Mouse (Mus musculus) heart, embryonic 13.5 days (tissue): ENCODE measurements around the gene Rab3a. TPM values are rescaled to one million over a fixed set of nuclear protein-coding genes. Genes with fewer than 3 reads are reported as not detected.

Experiments
- ATAC-seq: fragments of 200-750 bp; cut with Nextera tagmentation; 2 replicates; pipeline ENCODE4 v1.8.0; 2017; ENCODE audit warnings: moderate TSS enrichment; ENCODE audit not compliant: insufficient number of reproducible peaks, low FRiP score, low TSS enrichment; ENCODE audit errors: extremely low read depth
- H3K27ac ChIP-seq: fragments of 300-500 bp; sonication (generic); replicated peaks from 2 replicates; pipeline ENCODE4 v1.5.1; 2015; ENCODE audit warnings: moderate library complexity, mild to moderate bottlenecking, inconsistent platforms
- H3K27me3 ChIP-seq: fragments of 300-500 bp; sonication (generic); replicated peaks from 2 replicates; pipeline ENCODE4 v1.6.1; 2015; ENCODE audit warnings: mild to moderate bottlenecking, inconsistent platforms
- H3K36me3 ChIP-seq: fragments of 300-500 bp; sonication (generic); 2 replicates; pipeline ENCODE4 v1.6.1; 2015; ENCODE audit warnings: mild to moderate bottlenecking, inconsistent platforms
- H3K4me1 ChIP-seq: fragments of 300-500 bp; sonication (generic); 2 replicates; pipeline ENCODE4 v1.6.1; 2015; ENCODE audit warnings: inconsistent platforms
- H3K4me2 ChIP-seq: fragments of 300-500 bp; sonication (generic); 2 replicates; pipeline ENCODE4 v1.6.1; 2015; ENCODE audit warnings: inconsistent platforms, mild to moderate bottlenecking, moderate library complexity
- H3K4me3 ChIP-seq: fragments of 300-500 bp; sonication (generic); 2 replicates; pipeline ENCODE4 v1.5.1; 2015; ENCODE audit warnings: moderate library complexity, mild to moderate bottlenecking, inconsistent platforms
- H3K9ac ChIP-seq: fragments of 300-500 bp; sonication (generic); 2 replicates; pipeline ENCODE4 v1.6.1; 2015; ENCODE audit warnings: inconsistent platforms, mild to moderate bottlenecking, moderate library complexity
- H3K9me3 ChIP-seq: fragments of 300-500 bp; sonication (generic); 2 replicates; pipeline ENCODE4 v1.6.1; 2016; ENCODE audit warnings: inconsistent platforms
- WGBS: fragments of 180-500 bp; shearing (Covaris S2); methylation state at CpG from one replicate; pipeline ENCODE4 v1.1.7; 2015; ENCODE audit warnings: mixed read lengths; 5-methylcytosine and 5-hydroxymethylcytosine counted together
- polyA plus RNA-seq: library from polyadenylated mRNA; unstranded; fragments of >200 nt; fragmentation: Nextera tagmentation; extraction: Ambion mirVana; gene quantifications from 2 replicates; pipeline ENCODE4 v1.2.1, GENCODE M21; 2015

The Rab3a gene
- polyA plus RNA-seq, 1 experiment from 2014 or later: 17.4 TPM

DNA sequence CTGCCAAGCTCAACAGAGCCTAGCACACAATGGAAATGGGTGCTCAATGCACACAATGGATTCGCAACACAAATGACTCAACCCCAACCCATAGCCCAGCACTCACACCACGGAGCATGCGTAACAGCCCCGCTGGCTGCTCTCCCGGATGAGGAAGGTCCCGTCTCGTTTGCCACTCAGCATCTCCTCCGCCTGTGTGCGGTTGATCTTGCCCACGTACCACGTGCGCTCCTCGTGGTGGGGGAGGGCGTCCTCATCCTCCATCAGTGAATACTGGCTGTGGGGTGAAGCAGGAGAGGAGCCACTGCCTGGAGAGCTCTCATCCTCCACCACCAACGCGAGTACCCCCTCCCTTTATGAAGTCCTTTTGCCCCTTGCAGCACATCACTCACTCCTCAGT is 14.5 kb downstream of the Rab3a start:
- H3K4me3 ChIP-seq: no peak overlapping the region
- H3K9me3 ChIP-seq: no peaks in the 10 kb centered on the region
- 76% methylated on average over 16 of the region's 16 CpGs for WGBS
- peaks cover 6% of the 10 kb centered on the region; the same call in 1 of the 2 replicates for H3K27me3 ChIP-seq
- no peak overlapping the region for H3K27ac ChIP-seq
- no peak overlapping the region for H3K9ac ChIP-seq
- peaks cover 61% of the 10 kb centered on the region for H3K36me3 ChIP-seq
- peaks cover 36% of the 10 kb centered on the region for H3K4me1 ChIP-seq
- no peak overlapping the region for H3K4me2 ChIP-seq
- no peak for ATAC-seq

DNA sequence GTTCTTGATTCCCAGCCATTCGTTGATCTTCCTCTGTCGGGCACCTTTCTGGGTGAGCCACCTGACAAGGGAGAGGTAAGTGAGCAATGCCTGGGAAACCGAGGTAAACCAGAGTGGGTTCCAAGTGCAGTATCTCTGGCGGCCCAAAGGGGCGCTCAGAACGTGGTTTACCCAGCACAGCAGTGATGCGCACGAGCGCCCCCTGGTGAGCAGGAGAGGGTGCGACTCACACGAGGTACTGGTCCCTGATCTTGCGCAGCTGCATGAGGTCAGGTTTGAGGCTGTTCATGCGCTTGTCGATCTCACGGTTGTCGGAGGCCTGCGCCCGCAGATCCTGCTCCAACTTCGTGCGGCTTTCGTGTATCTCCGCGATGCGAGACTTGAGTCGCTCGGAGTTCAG is 14.9 kb downstream of the Rab3a start:
- ATAC-seq: no peak
- H3K27me3 ChIP-seq: peaks cover 6% of the 10 kb centered on the region; the same call in 1 of the 2 replicates
- no peak overlapping the region for H3K9ac ChIP-seq
- H3K27ac ChIP-seq: no peak overlapping the region
- peaks cover 40% of the 10 kb centered on the region for H3K4me1 ChIP-seq
- H3K4me2 ChIP-seq: no peak overlapping the region
- peaks cover 65% of the 10 kb centered on the region for H3K36me3 ChIP-seq
- H3K4me3 ChIP-seq: no peak overlapping the region
- WGBS: 5% methylated on average over 26 of the region's 26 CpGs
- no peaks in the 10 kb centered on the region for H3K9me3 ChIP-seq

DNA sequence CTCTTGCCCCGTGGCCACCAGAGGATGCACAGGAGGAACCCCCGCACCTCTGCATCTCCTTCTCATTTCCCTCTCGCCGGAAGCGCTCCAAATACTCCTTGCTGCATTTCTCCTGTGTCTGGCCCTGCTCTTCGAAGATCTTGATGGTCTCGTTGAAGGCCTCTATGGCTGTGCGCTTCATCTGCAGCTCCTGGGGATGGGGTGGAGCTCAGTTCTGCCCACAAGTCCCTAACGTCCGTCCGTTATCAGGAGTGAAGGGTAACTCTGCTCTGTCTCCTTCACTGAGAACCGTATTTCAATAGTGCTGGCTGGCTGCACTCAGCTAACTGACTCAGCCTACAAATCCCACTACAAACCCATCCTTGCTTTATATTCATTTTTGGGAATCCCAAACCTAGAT is 15.4 kb downstream of the Rab3a start:
- H3K9ac ChIP-seq: no peak overlapping the region
- peaks cover 70% of the 10 kb centered on the region for H3K36me3 ChIP-seq
- ATAC-seq: no peak
- no peak overlapping the region for H3K27ac ChIP-seq
- H3K9me3 ChIP-seq: no peaks in the 10 kb centered on the region
- H3K4me1 ChIP-seq: peaks cover 45% of the 10 kb centered on the region
- H3K27me3 ChIP-seq: peaks cover 6% of the 10 kb centered on the region; the same call in 1 of the 2 replicates
- 67% methylated on average over 12 of the region's 12 CpGs for WGBS
- H3K4me3 ChIP-seq: no peak overlapping the region
- no peak overlapping the region for H3K4me2 ChIP-seq

DNA sequence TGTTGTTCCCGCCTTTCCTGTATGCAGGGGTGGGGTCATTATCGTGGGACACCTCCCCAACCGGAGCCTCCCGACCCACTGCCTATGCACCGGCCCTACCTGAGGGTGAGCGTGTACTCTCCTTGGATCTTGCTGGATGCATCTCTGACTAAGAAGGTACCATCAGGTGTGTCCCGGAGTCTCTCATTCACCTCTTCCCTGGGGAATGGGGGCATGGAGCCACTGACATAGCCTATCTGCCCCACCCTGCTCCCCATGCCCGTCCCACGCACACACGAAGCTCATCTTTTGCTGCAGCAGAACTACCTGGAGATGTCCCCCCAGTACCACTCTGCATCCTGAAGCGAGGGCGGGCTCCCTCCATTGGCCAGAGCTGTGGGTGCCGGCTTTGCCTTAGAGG is 16.3 kb downstream of the Rab3a start:
- no peaks in the 10 kb centered on the region for H3K9me3 ChIP-seq
- H3K36me3 ChIP-seq: peaks cover 72% of the 10 kb centered on the region
- no peak for ATAC-seq
- peaks cover 6% of the 10 kb centered on the region; the same call in 1 of the 2 replicates for H3K27me3 ChIP-seq
- H3K27ac ChIP-seq: no peak overlapping the region
- no peak overlapping the region for H3K4me2 ChIP-seq
- no peak overlapping the region for H3K9ac ChIP-seq
- H3K4me1 ChIP-seq: peaks cover 45% of the 10 kb centered on the region
- H3K4me3 ChIP-seq: no peak overlapping the region
- 93% methylated on average over 13 of the region's 13 CpGs for WGBS

DNA sequence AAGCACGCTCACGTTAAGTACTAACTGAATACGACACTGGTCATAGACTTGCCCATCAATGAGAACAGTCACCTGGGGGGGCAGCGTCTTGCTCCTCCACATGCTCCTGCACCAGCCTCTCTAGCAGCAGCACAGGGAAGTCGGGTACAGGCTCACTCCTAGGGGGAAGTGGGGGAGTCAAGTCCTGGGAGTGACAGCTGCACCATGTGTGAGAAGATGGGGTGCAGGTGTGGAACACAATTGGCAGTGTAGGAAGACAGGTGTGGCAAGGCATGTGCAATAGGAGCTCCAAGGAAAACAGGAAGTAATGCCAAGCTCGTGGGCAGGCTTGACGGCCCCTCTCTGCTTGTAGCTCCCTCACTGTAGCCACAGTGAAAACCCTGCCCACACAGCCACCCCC is 16.7 kb downstream of the Rab3a start:
- Histone ChIP-seq H3K27me3 (peaks cover 6% of the 10 kb centered on the region; the same call in 1 of the 2 replicates), H3K36me3 (peaks cover 72% of the 10 kb centered on the region), H3K9ac (no peak overlapping the region), H3K9me3 (no peaks in the 10 kb centered on the region), H3K4me2 (no peak overlapping the region), H3K4me3 (no peak overlapping the region), H3K27ac (no peak overlapping the region), H3K4me1 (peaks cover 44% of the 10 kb centered on the region)
- ATAC-seq: no peak
- WGBS: 79% methylated on average over 7 of the region's 7 CpGs

DNA sequence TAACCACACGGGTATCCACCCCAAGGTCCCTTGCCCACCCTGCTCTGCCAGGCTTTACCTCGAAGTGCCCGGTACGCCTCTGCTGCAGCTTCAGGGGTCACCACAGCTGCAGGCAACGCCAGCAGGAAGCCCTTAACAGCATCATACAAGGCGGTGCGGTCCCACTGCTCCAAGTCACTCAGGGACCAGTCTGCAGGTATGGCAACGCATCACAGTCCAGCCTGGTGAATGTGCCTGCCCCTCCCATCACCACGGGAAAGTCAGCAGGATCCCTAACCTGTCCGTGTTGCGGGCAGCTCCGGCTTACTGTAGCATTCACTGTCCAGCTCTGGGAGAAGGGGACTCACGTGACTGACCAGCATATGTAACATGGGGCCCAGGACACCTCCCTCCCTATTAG is 17.6 kb downstream of the Rab3a start:
- Histone ChIP-seq H3K36me3 (peaks cover 72% of the 10 kb centered on the region), H3K4me3 (no peak overlapping the region), H3K4me2 (no peak overlapping the region), H3K9me3 (no peaks in the 10 kb centered on the region), H3K9ac (0 out of 2 replicates have a peak overlapping the region, but pooled peaks have one; percentile 10), H3K27ac (no peak overlapping the region), H3K4me1 (peaks cover 35% of the 10 kb centered on the region), H3K27me3 (peaks cover 6% of the 10 kb centered on the region; the same call in 1 of the 2 replicates)
- ATAC-seq: no peak
- WGBS: 92% methylated on average over 13 of the region's 13 CpGs

DNA sequence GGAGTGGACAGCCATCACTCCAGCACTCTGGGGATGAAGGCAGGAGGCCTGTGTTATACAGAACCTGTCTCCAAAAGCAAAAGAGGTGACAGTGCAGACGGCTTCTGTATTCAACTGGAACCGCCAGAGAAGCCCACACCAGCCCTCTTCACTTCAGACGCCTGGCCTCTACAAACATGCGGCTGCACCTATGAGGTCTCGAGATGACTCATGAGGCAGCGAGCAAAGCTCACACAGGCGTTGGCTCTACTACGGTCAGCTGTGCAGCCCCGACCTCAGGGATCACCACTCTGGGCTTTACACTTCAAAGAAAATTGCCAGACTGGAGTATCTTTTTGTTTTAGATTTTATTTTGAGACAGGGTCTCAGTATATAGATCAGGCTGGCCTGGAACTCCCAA is 18.4 kb downstream of the Rab3a start:
- Histone ChIP-seq H3K27ac (no peak overlapping the region), H3K4me1 (peaks cover 39% of the 10 kb centered on the region), H3K4me2 (no peak overlapping the region), H3K4me3 (no peak overlapping the region), H3K36me3 (peaks cover 66% of the 10 kb centered on the region), H3K9ac (0 out of 2 replicates have a peak overlapping the region, but pooled peaks have one; percentile 99), H3K9me3 (no peaks in the 10 kb centered on the region), H3K27me3 (no peaks in the 10 kb centered on the region; the same call in 1 of the 2 replicates)
- no peak for ATAC-seq
- 78% methylated on average over 9 of the region's 9 CpGs for WGBS

DNA sequence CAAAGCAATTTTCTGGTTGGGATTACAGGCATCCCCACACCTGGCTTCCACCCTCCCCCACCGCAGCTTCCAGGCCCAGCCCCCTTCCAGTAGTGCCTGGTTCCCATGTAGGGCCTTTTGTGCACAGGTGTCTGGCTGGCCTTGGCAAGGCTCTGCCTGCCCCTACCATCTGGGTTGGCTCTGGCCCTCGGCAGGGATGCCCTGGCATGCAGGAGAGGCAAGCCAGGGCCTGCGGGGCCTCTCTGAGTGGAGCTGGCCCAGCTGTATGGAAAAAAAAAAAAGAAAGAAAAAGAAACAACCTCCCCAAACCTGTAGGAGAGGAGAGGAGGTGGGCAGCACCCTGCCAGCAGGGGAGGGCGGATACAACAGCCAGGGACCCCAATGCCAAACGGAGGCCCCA is 18.9 kb downstream of the Rab3a start:
- WGBS: 78% methylated on average over 5 of the region's 5 CpGs
- Histone ChIP-seq H3K9ac (peak overlapping the region; percentile 99), H3K4me2 (peak overlapping the region; percentile 11; the same call in 1 of the 2 replicates), H3K27ac (peak overlapping the region; percentile 54; the same call in 1 of the 2 replicates), H3K27me3 (no peaks in the 10 kb centered on the region), H3K4me3 (peak overlapping the region; percentile 4; the same call in 1 of the 2 replicates), H3K4me1 (peaks cover 45% of the 10 kb centered on the region), H3K36me3 (peaks cover 66% of the 10 kb centered on the region), H3K9me3 (no peaks in the 10 kb centered on the region)
- ATAC-seq: no peak

DNA sequence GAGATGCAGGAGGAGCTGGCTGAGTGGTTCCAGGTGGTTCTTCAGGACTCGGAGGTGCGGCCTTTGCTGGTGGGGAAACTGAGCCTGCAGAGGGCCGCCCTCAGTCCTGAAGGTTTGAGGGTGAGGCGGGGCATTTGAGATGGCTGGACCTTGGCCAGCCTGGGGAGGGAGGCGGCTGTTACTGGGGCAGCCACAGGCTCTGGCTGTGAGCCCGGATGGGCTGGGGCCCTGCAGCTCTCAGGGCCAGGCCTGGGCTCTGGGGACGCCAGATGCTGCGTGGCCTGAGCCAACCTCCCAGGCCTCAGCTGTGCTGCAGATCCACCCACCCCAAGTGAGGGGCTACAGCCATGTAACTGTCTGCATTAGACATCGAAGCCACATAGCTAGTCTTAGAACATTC is 19.4 kb downstream of the Rab3a start:
- whole genome bisulfite sequencing: 56% methylated on average over 9 of the region's 9 CpGs
- Histone ChIP-seq H3K27me3 (no peaks in the 10 kb centered on the region), H3K4me3 (peak overlapping the region; percentile 4; the same call in 1 of the 2 replicates), H3K9me3 (no peaks in the 10 kb centered on the region), H3K4me2 (peak overlapping the region; percentile 11), H3K4me1 (peaks cover 45% of the 10 kb centered on the region), H3K36me3 (peaks cover 66% of the 10 kb centered on the region), H3K9ac (peak overlapping the region; percentile 99), H3K27ac (peak overlapping the region; percentile 54)
- ATAC-seq: no peak

DNA sequence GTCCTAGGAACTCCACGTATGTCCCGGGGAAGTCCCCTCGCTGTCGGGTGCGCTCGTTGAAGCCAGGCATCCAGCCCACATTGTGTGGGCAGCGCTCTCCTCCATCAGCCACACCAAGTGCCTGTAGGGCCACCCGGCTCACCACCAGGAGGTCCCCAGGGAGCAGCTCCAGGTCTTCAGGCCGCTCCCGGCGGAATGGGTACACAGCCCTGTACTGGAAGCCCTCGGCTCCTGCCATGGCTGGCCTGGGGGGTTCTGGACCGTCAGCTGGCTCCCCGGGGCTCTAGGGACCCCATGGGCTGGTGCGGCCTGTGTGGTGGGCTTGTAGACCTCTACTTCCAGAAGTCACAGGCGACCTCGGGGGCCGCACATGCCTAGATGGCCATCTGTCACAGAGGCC is 20.3 kb downstream of the Rab3a start:
- H3K9ac ChIP-seq: peak overlapping the region; percentile 99
- peaks cover 45% of the 10 kb centered on the region for H3K4me1 ChIP-seq
- no peak overlapping the region for H3K4me3 ChIP-seq
- H3K4me2 ChIP-seq: no peak overlapping the region
- no peaks in the 10 kb centered on the region for H3K9me3 ChIP-seq
- 93% methylated on average over 18 of the region's 18 CpGs for WGBS
- no peak for ATAC-seq
- peak overlapping the region; percentile 54; the same call in 1 of the 2 replicates for H3K27ac ChIP-seq
- peaks cover 68% of the 10 kb centered on the region for H3K36me3 ChIP-seq
- no peaks in the 10 kb centered on the region for H3K27me3 ChIP-seq

DNA sequence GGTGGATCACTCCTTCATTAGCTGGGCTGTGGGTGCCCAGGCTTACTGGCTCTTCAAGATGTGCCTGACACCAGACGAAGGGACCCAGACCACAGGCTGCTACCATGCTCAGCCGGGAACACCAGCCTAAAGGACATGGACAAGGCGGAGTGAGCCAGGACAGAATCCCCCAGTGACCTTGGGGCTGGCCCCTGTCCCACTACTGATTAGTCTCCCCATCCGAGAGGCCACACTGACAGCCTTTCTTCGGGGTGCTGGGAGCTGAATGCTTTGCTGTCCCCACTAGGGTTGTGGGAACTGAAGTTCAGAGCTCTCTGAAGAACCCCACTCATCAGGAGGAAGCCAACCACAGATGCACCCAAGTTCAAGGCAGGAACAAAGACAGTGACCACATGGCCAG is 20.7 kb downstream of the Rab3a start:
- Histone ChIP-seq H3K4me3 (peak overlapping the region; percentile 93), H3K36me3 (peaks cover 68% of the 10 kb centered on the region)

DNA sequence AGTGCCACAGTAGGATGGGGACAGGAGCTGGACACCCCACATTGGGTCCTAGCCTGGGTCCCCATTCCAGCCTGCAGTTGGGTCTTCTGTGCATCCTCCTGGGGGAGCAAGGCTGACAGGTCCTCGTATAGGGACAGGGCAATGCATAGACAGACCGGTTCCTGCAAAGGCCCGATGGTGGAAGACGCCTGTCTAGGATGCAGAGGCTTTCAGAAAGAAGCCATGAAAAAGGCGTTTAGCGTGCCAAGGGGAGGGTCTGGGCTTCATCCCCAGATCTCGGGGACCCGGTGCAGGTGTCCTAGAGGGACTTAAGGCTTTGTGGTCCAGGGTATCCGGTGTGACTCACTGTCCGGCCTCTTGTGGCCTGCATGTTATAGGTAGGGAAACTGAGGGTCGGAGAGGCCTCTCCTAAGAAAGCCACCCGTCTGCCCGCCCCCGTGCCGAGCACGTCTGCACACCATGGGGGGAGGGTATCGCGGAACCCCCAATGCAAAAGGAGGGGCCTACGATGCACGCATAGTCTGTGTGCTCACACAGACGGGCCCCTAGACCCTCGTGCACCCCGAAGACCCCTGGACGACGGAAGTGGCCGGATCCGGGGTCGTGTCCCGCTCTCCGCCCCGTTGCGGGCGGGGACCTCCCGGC is 21.5 kb downstream of the Rab3a start:
- peaks cover 68% of the 10 kb centered on the region for H3K36me3 ChIP-seq
- H3K27ac ChIP-seq: peak overlapping the region; percentile 99
- WGBS: 2% methylated on average over 34 of the region's 34 CpGs
- peak overlapping the region; percentile 99 for H3K9ac ChIP-seq
- ATAC-seq: 0 out of 2 replicates have a peak, but pooled peaks have one; percentile 1
- peaks cover 45% of the 10 kb centered on the region for H3K4me1 ChIP-seq
- peak overlapping the region; percentile 89 for H3K4me2 ChIP-seq
- H3K9me3 ChIP-seq: no peaks in the 10 kb centered on the region
- H3K4me3 ChIP-seq: peak overlapping the region; percentile 93
- H3K27me3 ChIP-seq: no peaks in the 10 kb centered on the region

More for the DNA sequence above, 20.7 kb downstream of the Rab3a start:
- H3K9me3 ChIP-seq: no peaks in the 10 kb centered on the region
- H3K4me1 ChIP-seq: peaks cover 45% of the 10 kb centered on the region
- no peak for ATAC-seq
- WGBS: 74% methylated on average over 5 of the region's 5 CpGs
- H3K27ac ChIP-seq: no peak overlapping the region
- peak overlapping the region; percentile 99 for H3K9ac ChIP-seq
- peak overlapping the region; percentile 89 for H3K4me2 ChIP-seq
- no peaks in the 10 kb centered on the region for H3K27me3 ChIP-seq
